Mouse (Mus musculus) heart, embryonic 11.5 days (tissue): ENCODE measurements around the gene Rasip1. TPM values are rescaled to one million over a fixed set of nuclear protein-coding genes. Genes with fewer than 3 reads are reported as not detected.

Source experiments
- ATAC-seq: fragments of 200-750 bp; cut with Nextera tagmentation; replicated peaks from 2 replicates; pipeline ENCODE4 v1.8.0; 2017; ENCODE audit warnings: moderate library complexity; ENCODE audit not compliant: insufficient number of reproducible peaks, low FRiP score, low TSS enrichment
- H3K27ac ChIP-seq: fragments of 300-500 bp; sonication (generic); 2 replicates; pipeline ENCODE4 v1.5.1; 2014; ENCODE audit warnings: mild to moderate bottlenecking, low read depth, low read length
- H3K27me3 ChIP-seq: fragments of 300-500 bp; sonication (generic); 2 replicates; pipeline ENCODE4 v1.6.1; 2014; ENCODE audit warnings: mild to moderate bottlenecking, low read length, mixed read lengths; ENCODE audit not compliant: control insufficient read depth, insufficient read depth
- H3K36me3 ChIP-seq: fragments of 300-500 bp; sonication (generic); 2 replicates; pipeline ENCODE4 v1.6.1; 2014; ENCODE audit warnings: mild to moderate bottlenecking, low read length, moderate library complexity, mixed read lengths; ENCODE audit not compliant: control insufficient read depth, insufficient read depth
- H3K4me1 ChIP-seq: fragments of 300-500 bp; sonication (generic); 2 replicates; pipeline ENCODE4 v1.6.1; 2014; ENCODE audit warnings: low read length; ENCODE audit not compliant: control insufficient read depth, insufficient read depth
- H3K4me2 ChIP-seq: fragments of 300-500 bp; sonication (generic); 2 replicates; pipeline ENCODE4 v1.6.1; 2014; ENCODE audit warnings: mild to moderate bottlenecking, moderate library complexity
- H3K4me3 ChIP-seq: fragments of 300-500 bp; sonication (generic); 2 replicates; pipeline ENCODE4 v1.5.1; 2014; ENCODE audit warnings: low read depth, low read length
- H3K9ac ChIP-seq: fragments of 300-500 bp; sonication (generic); 2 replicates; pipeline ENCODE4 v1.6.1; 2014; ENCODE audit warnings: mild to moderate bottlenecking, low read depth, low read length, moderate library complexity
- H3K9me3 ChIP-seq: fragments of 300-500 bp; sonication (generic); replicated peaks from 2 replicates; pipeline ENCODE4 v1.6.1; 2016; ENCODE audit warnings: low read length; ENCODE audit not compliant: control insufficient read depth
- WGBS: fragments of 180-500 bp; shearing (Covaris S2); extraction: QIAGEN DNeasy Blood & Tissue Kit; methylation state at CpG from one replicate; pipeline ENCODE4 v1.1.7; 2014; ENCODE audit not compliant: insufficient replicate concordance; 5-methylcytosine and 5-hydroxymethylcytosine counted together
- polyA plus RNA-seq: library from polyadenylated mRNA; unstranded; fragments of >200 nt; fragmentation: Nextera tagmentation; extraction: Ambion mirVana; gene quantifications from 2 replicates; pipeline ENCODE4 v1.2.1, GENCODE M21; 2014

Gene Rasip1
- polyA plus RNA-seq, 1 experiment from 2014 or later: 14.5 TPM

GRCm38 (mm10) chr7:45628364-45629294 lies 1.3 kb downstream of the Rasip1 start:
- Histone ChIP-seq H3K27ac (peak overlapping the region; percentile 65; the same call in 1 of the 2 replicates), H3K27me3 (peaks cover 21% of the 10 kb centered on the region), H3K4me3 (peak overlapping the region; percentile 56), H3K4me2 (peak overlapping the region; percentile 93), H3K4me1 (peaks cover 15% of the 10 kb centered on the region), H3K9ac (peak overlapping the region; percentile 81), H3K36me3 (no peaks in the 10 kb centered on the region), H3K9me3 (no peaks in the 10 kb centered on the region)
- WGBS: 2% methylated on average over 96 of the region's 105 CpGs
- peak; percentile 51 for ATAC-seq

DNA sequence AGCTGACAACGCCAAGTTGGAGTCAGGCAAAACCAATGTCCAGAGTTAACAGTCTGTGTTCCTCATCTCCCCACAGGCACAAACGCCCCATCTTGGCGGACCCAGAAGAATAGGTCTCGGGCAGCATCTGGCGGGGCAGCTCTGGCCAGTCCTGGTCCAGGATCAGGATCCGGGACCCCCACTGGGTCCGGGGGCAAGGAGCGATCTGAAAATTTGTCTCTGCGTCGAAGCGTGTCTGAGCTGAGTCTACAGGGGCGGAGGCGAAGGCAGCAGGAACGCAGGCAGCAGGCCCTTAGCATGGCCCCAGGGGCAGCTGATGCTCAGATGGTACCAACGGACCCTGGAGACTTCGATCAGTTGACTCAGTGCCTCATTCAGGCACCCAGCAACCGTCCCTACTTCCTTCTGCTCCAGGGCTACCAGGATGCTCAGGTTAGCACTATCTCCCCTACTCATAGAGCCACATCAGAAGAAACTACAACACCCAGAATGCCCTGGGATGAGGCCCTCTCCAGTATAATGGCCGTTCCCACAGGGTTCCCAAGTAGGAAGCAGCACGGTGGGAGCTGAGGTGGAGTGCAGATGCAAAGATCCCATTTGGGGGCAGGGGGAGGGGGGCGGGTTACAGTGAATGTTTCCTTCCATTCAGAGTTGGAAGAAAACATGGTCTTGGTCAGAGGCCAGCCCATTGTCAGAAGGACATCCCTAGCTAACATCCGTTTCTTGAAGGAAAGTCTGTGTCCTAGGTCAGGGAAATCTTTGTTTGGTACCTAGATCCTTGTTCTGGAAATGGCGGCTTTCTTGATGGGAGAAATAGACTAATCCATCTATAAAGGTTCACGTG lies 3.0 kb downstream of the Rasip1 start:
- no peak overlapping the region for H3K27ac ChIP-seq
- H3K36me3 ChIP-seq: no peaks in the 10 kb centered on the region
- peaks cover 20% of the 10 kb centered on the region for H3K27me3 ChIP-seq
- H3K4me2 ChIP-seq: peak overlapping the region; percentile 1; the same call in 1 of the 2 replicates
- H3K4me1 ChIP-seq: peaks cover 18% of the 10 kb centered on the region
- ATAC-seq: no peak
- H3K4me3 ChIP-seq: no peak overlapping the region
- 54% methylated on average over 23 of the region's 23 CpGs for WGBS
- H3K9ac ChIP-seq: no peak overlapping the region
- no peaks in the 10 kb centered on the region for H3K9me3 ChIP-seq

DNA sequence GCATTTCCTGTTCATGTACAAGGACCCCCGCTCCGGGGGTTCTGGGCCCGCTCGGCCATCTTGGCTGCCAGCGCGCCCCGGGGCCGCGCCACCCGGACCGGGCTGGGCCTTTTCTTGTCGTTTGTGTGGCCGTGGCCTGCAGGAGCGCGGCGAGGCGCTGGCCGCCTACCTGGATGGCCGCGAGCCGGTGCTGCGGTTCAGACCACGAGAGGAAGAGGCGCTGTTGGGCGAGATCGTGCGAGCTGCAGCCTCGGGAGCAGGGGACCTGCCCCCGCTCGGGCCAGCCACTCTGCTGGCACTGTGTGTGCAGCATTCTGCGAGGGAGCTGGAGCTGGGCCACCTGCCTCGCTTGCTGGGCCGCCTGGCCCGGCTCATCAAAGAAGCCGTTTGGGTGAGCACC lies 5.2 kb downstream of the Rasip1 start:
- Histone ChIP-seq H3K27ac (no peak overlapping the region), H3K4me1 (peaks cover 24% of the 10 kb centered on the region), H3K4me2 (peak overlapping the region; percentile 57), H3K27me3 (peaks cover 11% of the 10 kb centered on the region), H3K36me3 (0 out of 2 replicates have a peak, but pooled peaks cover 5% of the 10 kb centered on the region), H3K9me3 (no peaks in the 10 kb centered on the region), H3K4me3 (peak overlapping the region; percentile 28), H3K9ac (peak overlapping the region; percentile 56; the same call in 1 of the 2 replicates)
- no peak for ATAC-seq
- WGBS: 26% methylated on average over 29 of the region's 35 CpGs

DNA sequence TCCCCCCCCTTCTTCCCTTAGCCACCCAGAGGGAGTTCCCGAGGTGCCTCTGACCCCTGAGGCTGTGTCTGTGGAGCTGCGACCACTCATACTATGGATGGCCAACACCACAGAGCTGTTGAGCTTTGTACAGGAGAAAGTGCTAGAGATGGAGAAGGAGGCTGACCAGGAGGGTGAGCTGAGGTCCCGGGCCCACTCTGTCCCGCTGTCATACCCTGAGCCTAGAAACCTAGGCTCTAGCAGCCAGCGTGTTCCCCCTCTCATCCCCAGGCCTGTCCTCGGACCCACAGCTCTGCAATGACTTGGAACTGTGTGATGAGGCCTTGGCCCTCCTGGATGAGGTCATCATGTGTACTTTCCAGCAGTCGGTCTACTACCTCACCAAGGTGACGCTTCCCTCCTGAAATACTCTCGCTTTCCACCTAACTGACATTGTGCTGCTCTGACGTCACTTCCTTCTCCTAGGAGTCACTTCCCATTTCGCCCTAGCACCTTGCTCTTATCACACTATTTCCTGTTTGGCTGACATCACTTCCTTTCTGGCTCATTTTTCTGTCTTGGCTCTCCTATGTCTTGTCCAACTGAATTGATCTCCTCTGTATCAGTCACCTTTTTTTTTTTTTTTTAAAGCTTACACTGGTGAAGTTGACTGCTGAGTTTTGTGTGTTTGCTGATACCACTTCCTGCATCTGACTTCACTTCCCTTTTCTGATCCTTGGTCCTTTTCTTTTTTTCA lies 7.8 kb downstream of the Rasip1 start:
- peak overlapping the region; percentile 57 for H3K27ac ChIP-seq
- 77% methylated on average over 11 of the region's 11 CpGs for WGBS
- H3K9me3 ChIP-seq: no peaks in the 10 kb centered on the region
- ATAC-seq: peak; percentile 10; the same call in 1 of the 2 replicates
- 0 out of 2 replicates have a peak, but pooled peaks cover 5% of the 10 kb centered on the region for H3K36me3 ChIP-seq
- peaks cover 23% of the 10 kb centered on the region for H3K4me1 ChIP-seq
- 0 out of 2 replicates have a peak, but pooled peaks cover 1% of the 10 kb centered on the region for H3K27me3 ChIP-seq
- no peak overlapping the region for H3K9ac ChIP-seq
- H3K4me3 ChIP-seq: no peak overlapping the region
- H3K4me2 ChIP-seq: no peak overlapping the region

- Histone ChIP-seq H3K4me2 (no peak overlapping the region; the same call in 1 of the 2 replicates), H3K36me3 (0 out of 2 replicates have a peak, but pooled peaks cover 5% of the 10 kb centered on the region), H3K27me3 (no peaks in the 10 kb centered on the region), H3K9ac (no peak overlapping the region), H3K9me3 (no peaks in the 10 kb centered on the region), H3K4me3 (no peak overlapping the region), H3K4me1 (peaks cover 26% of the 10 kb centered on the region), H3K27ac (peak overlapping the region; percentile 55)
- WGBS: 64% methylated on average over 15 of the region's 15 CpGs
- ATAC-seq: no peak; the same call in 1 of the 2 replicates
Measured at GRCm38 (mm10) chr7:45635711-45636688, 8.7 kb downstream of the Rasip1 start.

- Histone ChIP-seq H3K9me3 (no peaks in the 10 kb centered on the region), H3K36me3 (0 out of 2 replicates have a peak, but pooled peaks cover 5% of the 10 kb centered on the region), H3K27ac (no peak overlapping the region), H3K9ac (no peak overlapping the region), H3K4me2 (no peak overlapping the region; the same call in 1 of the 2 replicates), H3K4me3 (no peak overlapping the region), H3K27me3 (no peaks in the 10 kb centered on the region), H3K4me1 (peaks cover 37% of the 10 kb centered on the region)
- ATAC-seq: no peak
- WGBS: 93% methylated on average over 6 of the region's 6 CpGs
Measured at GRCm38 (mm10) chr7:45637710-45638109, 10.4 kb downstream of the Rasip1 start.

DNA sequence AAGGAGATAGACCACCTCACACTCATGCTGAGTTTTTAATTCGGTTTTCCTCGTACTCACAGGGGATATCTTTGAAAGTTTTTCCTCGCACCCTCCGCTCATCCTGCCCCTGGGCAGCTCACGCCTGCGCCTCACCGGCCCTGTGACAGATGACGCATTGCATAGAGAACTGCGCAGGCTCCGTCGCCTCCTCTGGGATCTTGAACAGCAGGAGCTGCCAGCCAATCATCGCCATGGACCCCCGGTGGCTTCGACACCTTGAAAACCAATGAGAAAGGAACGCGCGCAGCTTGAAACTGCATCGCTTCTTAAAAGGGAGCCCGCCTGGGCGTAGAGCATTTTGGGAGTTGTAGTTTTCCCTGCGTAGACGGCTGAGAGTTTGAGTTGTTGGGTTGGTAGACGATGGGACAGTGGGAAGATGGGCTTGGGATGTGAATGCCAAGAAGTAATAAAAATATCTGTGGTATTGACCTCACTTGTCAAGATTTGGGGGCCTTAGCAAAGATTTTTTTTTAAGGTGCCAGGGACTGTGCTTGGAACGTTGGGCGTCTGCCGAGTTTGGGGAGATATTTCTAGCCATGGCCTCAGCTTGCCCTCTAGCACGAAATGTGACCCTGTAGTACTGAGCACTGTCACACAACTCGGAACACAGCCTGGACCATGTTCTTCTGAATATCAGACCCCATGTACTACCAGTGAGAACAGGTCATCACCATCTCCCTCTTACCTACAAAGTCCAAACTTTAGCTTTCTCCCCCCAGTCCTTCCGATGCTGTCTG lies 11.5 kb downstream of the Rasip1 start:
- Histone ChIP-seq H3K9me3 (no peaks in the 10 kb centered on the region), H3K4me2 (peak overlapping the region; percentile 44), H3K27ac (no peak overlapping the region), H3K36me3 (0 out of 2 replicates have a peak, but pooled peaks cover 5% of the 10 kb centered on the region), H3K27me3 (no peaks in the 10 kb centered on the region), H3K4me1 (peaks cover 36% of the 10 kb centered on the region), H3K9ac (no peak overlapping the region), H3K4me3 (0 out of 2 replicates have a peak overlapping the region, but pooled peaks have one; percentile 22)
- ATAC-seq: peak; percentile 56
- 29% methylated on average over 29 of the region's 29 CpGs for WGBS
